Mouse (Mus musculus) megakaryocyte progenitor cell, adult 5-6 weeks (primary cell): Measurements from ENCODE around the gene 2200002J24Rik. TPM values are rescaled to one million over a fixed set of nuclear protein-coding genes. Genes with fewer than 3 reads are reported as not detected.

Experiments used
- ATAC-seq: replicated peaks from 2 replicates; pipeline ENCODE4 v1.8.0; 2016; ENCODE audit warnings: mild to moderate bottlenecking, moderate TSS enrichment, inconsistent platforms; ENCODE audit not compliant: poor library complexity
- total RNA-seq, 2 experiments: library from RNA; stranded (forward) in 1 of 2; stranded (reverse) in 1 of 2; fragments of 157-497, 149-512 nt in 1 of 2; fragments of 200-1000 nt in 1 of 2; gene quantifications; 2 replicates each; pipeline versions ENCODE4 v1.2.3 to v1.2.4; 2015 to 2017

2200002J24Rik gene
- total RNA-seq (2015) = 0.69 TPM in 1 of 2 replicates, not detected in the other
- total RNA-seq (2017) = not detected in 2 replicates

DNA sequence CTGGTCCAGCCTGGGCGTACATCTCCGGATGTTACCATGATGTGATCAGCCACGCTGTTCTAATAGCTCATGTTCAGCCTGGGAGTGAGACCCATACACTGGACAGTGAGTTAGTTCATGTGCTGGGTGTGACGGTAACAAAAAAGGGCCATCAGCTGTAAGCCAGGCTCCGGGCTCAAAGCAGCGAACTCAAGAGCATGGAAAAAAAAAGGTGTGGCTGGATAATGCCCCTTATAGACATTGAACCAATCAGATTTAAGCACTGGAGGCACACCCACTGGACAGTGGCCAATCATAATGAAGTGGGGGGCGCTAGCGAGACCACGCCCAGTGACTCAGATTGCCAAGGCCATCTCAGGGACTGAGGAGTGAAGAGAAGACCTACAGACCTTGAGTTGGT, at the start of gene 2200002J24Rik:
TSS of gene 2200002J24Rik (plus strand) at position 338 of the 400 bp plus-strand sequence.
- ATAC-seq = peak; percentile 69

DNA sequence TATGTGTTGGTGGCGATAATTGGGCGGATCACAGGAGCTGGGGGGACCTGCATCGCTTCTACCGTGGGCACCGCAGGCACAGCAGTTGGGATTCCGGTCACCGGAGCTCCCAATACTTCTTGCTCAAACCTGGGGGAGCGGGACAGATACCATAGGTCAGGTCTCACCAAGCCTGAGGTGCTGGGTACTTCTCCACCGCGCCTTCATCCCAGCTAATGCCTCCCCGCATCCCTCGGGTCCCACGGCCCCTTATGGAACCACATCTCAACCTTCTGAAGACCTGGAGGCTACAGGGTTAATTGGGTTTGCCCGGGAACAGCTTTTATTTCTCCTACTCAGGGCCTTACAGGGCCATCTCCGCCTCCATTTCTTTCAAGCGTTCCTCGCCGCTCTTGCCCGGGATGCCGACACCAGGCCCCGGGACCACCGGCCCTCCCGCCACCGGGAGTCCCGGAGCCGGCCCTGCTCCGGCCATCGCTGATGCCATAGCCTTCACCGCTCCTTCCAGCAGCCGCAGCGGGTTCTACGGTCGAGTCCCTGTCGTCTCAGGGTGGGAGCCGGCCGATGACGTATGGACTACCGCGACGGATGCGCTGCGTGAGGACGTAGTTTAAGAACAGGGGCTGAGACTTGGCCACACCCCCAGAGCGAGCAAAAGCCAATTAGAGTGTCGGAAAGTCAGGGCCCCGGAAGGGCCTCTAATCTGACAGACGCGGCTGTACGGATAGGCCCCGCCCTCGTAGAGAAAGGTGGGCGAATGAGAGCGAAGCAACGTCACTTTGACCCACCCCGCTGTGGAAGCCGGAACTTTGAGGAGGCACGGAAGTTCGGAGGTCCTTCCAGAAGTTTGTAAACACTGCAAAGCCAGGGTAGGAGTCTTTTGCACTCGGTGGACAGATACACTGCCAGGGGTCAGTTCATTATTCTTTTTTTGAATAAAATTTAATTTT, 48.9 kb upstream of the 2200002J24Rik start, which contains the start of gene Rbm42:
TSS of gene Rbm42 (minus strand) at position 727 of the 950 bp plus-strand sequence.
- peak; percentile 99 for ATAC-seq

DNA sequence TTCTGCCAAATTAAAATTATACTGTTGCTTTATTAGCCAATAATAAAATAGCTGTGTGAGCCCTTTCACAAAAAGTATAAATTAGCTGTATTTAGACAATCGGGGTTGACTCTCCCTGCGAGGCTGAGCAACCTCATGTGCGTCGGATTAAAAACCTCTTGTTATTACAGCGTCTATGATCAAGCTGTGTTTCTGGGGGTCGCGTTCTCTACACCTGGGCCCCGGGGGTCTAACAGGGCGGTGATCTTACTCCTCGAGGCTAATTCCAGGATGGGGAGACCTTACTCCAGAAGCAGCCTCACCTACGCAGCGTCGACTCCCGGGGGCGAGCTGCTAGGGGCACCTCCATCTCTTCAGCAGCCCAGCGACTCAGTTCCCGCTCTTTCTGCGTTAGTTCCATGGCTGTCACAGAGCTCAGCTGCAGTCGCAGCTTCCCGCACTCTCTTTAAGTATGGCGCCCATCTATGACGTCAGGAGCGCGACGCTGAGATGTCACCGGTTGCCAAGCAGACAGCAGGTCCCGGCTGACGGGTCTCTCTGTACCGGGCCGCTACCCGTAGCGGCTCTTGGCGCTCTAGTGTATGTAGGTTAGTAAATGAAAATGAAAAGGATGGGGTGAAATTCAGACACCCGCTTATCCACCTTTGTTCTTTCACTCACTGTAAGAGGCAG, 34.1 kb upstream of the 2200002J24Rik start, which contains the start of gene Haus5:
TSS of gene Haus5 (minus strand) at position 466 of the 672 bp plus-strand sequence.
- peak; percentile 99 for ATAC-seq

DNA sequence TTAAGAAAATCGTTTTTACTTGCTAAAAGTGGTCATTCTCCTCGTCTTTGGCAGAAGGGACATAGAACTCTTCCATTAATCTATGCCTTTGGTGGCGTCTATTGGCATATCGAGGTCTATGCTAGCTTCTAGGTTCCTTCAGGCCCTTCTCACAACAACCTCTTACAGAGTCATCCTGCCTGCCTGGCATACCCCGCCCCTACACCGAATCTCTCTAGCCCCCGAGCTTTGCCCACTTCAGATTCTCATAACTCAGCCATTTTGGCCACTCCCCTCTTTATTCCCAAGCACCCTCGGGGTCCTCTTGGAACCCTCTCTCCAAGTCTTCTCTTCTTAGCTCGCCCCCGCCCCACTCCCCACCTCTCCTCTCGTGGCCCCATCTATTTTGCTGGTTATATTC, 33.4 kb upstream of the 2200002J24Rik start:
- ATAC-seq = no peak

DNA sequence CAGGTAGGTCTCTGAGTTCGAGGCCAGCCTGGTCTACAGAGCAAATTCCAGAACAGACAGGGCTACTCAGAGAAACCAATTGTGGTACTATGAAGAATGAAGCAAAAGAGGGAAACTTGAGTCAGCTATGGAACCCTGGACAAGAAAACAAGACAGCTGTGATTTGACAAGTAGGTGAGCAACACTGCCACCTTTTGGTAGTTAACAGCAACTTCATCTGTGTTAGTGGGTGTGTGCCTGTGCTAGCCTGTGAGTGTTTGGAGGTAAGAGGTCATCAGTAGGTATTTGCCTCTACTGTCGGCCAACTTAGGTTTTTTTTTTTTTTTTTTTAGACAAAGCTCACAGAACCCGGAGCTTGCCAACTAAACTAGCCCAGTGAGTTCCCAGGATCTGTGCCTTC, 29.5 kb upstream of the 2200002J24Rik start:
- ATAC-seq = peak; percentile 72

DNA sequence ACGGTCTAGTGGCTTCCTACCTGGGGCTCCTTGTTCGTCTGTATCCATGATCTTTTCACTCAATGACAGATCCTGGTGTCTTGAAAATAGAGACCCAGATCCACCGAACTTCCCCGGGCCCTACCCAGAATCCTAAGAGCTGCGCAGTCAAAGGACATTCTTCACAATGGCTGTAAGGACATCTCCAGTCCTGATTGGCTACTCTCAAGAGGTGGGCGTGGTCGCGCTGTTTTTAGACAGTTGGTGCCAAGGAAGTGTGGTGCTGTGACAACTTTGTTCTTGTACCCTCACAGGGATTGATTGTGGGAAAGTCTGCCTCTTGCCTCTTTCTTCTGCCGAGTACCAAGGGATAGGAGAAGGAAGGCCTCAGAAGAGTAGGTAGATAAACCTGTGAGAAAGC, 27.2 kb upstream of the 2200002J24Rik start, which contains the start of gene Pmis2:
TSS of gene Pmis2 (minus strand) at position 126 of the 400 bp plus-strand sequence.
- ATAC-seq = no peak

DNA sequence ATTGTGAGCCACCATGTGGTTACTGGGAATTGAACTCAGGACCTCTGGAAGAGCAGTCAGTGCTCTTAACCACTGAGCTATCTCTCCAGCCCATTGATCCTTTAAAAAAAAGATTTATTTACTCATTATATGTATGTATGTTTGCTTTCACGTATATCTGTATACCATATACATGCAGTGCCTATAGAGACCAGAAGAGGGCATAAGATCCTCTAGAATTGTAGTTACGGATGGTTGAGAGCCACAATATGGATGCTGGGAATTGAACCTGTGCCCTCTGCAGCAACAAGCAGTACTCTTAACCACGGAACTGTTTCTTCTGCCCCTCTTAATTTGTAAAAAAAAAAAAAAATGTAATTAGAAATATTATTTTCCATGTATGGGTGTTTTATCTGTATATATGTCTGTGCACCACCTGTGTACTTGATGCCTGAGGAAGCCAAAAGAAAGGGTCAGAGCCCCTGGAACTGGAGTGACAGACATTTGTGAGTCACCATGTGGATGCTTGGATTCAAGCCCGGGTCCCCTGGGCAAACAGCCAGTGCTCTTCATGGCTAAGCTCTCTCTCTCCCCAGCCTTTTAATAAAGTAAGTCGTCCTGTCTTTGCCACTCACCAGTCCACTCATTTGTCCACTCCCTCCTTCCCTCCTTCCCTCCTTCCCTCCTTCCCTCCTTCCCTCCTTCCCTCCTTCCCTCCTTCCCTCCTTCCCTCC, 20.3 kb upstream of the 2200002J24Rik start:
- no peak for ATAC-seq

DNA sequence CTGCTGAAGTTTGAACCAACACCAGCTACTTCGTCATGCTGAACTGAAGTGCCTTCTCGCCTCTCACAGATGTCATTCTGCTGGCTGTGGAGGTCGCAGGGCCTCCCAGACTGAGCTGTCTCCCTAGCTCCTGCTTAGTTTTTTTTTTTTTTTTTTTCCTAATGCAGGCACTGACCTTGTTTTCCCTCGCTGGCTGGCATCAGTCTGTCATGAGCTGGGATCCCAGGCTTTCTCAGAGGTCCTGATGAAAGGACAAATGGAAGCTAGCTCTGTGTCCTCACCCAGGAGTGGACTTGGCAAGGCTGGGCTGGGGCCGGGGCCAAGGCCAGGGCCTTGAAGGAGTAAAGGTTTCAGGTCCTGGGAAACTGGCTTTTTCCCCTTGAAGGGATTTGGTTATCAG, 16.8 kb upstream of the 2200002J24Rik start:
- ATAC-seq = no peak

DNA sequence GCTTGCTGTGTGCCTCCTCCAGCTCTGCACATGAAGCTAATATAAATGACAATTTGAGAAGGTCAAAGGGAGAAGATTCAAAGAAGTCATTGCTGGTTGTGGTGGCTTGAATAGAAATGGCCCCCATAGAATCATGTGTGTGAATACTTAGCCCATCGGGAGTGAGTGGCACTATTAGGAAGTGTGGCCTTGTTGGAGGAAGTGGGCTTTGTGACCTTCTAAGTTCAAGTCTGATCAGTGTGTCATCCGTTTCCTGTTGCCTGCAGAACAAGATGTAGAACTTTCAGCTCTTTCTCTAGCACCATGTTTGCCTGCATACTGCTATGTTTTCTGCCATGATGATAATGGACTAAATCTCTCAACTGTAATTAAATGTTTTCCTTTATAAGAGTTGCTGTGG, 15.3 kb upstream of the 2200002J24Rik start:
- ATAC-seq = peak; percentile 57

DNA sequence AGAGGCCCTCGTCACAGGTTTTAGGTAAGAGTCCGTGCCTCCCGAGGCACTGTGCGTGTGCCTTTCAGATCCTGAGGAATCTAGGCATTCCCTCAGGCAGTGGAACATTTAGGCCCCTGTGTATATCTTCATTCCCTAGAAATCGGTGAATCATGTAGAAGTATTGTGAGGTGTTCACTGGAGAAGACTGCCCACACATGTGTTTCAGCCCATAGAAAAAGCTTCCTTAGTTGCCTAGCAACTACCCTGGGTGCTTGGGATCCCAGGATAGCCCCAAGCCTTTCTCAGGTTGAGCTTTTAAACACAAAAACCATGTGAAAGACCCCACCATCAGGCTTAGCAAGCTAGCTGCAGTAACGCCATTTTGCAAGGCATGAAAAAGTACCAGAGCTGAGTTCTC, 10.4 kb upstream of the 2200002J24Rik start:
- no peak for ATAC-seq

DNA sequence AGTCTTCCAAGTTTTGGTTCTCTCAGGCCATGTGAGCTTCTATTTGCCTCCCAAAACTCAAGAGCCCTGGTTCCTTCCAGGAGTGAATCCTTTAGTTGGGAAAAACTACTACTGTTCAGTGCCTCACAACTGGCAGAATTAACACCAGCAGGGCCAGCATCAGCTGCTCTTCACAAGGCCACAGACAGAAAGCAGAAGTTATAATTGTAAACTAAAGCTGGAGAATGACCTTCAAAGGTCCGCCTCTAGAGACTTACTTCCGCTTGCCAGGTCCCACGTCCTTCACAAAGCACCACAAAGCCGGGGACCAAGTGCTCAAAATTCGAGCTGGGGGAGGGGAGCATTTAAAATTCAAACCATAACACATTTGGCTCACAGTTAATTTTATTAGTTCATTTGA, 625 bp upstream of the 2200002J24Rik start:
- peak; percentile 93 for ATAC-seq

DNA sequence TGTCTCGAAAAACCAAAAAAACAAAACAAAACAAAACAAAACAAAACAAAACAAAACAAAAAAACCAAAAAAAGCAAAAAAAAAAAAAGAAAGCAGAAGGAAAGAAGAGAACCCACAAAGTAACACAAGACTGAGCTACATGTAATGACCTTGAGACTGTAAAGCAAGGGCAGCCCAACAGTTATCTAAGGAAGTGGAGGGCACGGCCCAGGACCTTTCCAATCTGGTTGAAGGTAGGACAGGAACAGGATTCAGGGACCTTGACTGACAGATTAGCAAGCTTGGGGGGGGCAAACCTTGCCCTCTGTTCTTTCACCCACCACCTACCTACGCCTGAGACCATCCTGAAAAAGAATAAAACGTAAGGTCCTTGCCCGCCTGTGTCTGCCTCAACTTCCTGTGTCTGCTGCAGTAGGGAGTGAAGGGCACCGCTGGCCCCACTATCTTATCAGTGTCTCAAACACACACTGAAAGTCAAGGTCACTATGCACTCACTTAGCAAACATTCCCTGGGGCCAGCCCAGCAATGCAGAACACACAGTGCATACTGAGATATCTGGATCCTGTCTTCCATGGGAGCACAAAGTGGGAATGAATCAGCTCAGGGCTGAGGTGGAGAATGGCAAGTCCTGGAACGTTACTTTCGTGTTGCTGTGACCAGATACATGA, 7.6 kb downstream of the 2200002J24Rik start:
- peak; percentile 73 for ATAC-seq

DNA sequence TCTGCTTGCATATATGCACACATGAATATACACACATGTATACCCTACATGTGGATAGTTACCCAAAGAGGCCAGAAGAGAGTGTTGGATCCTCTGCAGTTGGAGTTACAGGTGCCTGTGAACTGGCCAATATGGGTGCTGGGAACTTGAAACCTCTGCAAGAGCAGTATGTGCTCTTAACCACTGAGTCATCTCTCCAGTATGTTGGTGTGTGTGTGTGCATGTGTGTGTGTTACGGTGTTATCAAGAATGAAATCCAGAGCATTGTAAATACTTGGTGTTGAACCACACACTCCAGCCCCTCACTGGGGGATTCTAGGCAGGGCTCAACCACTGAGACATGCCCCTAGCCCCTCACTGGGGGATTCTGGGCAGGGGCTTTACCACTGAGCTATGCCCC, 8.7 kb downstream of the 2200002J24Rik start:
- no peak for ATAC-seq

DNA sequence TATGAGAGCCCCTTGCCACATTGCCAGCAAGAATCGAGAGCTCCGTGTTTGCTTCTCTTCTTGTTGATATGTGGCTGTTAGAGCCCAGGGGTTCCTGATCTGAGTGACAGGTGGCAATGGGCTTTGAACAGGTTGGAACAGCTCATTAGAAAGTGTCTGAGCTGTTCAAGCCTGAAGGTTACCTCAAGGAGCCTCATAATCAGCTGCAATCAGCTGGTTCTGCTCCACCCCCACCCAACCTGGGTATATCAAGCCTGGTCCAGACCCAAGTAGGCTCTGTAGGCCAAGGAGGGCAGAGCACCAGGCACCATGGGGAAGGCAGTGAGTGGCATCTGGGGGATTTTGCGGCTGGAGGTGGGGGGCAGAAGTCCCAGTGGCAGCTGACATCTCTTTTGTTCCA, 13.2 kb downstream of the 2200002J24Rik start, which contains the start of gene Atp4a:
TSS of gene Atp4a (plus strand) at position 268 of the 400 bp plus-strand sequence.
- no peak for ATAC-seq

DNA sequence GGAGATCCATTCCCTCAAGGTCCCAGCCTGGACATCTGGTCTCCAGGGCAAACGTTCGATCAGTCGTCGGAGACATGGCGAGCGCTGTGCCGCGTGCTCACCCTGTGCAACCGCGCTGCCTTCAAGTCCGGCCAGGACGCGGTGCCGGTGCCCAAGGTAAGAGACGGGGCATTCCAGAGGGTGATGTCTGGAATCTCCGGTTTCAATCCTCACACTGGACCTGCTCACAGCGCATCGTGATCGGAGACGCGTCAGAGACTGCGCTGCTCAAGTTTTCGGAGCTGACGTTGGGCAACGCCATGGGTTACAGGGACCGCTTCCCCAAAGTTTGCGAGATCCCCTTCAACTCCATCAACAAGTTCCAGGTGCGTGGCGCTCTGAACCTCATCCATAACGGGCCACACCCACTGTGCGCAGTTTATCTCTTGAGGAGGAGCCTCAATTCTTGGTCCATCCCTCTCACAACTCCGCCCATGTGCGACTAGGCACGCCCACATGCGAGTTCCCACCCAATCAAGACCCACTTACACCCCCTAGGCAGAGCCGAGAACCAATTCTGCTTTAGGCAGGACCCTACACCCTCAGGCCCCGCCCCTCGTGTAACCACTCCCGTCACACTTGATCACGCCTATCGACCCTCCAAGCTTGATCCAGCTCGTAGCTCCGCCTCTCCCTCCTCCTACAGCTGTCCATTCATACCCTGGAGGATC, 18.4 kb downstream of the 2200002J24Rik start:
- peak; percentile 96 for ATAC-seq

DNA sequence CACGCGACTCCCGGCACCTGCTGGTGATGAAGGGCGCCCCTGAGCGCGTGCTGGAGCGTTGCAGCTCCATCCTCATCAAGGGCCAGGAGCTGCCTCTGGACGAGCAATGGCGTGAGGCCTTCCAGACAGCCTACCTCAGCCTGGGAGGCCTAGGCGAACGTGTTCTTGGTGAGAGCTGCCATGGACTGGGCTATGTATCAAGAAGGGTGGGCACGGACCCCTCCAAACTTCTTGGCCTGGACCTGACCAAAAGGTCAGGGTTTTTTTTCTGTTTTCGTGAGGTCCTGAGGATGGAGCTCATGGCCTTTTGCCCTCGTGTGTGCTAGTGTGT, 19.0 kb downstream of the 2200002J24Rik start:
- no peak for ATAC-seq

DNA sequence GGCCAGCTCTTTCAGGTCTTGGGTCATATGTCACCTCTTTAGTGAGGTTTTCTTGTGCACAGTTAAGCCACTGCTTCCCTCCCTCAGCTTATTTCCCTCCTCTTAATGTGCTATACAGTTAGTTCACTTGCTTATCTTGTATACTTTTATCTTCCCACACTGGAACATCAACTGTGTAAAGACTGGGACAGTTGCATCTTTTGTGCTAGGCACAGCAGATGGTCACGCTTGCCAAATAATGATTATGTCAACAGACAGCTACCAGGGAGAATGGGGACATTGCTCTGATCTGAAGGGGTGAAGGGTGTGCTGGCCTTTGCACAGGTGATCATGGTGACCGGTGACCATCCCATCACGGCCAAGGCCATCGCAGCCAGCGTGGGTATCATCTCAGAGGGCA, 20.9 kb downstream of the 2200002J24Rik start:
- ATAC-seq = no peak

DNA sequence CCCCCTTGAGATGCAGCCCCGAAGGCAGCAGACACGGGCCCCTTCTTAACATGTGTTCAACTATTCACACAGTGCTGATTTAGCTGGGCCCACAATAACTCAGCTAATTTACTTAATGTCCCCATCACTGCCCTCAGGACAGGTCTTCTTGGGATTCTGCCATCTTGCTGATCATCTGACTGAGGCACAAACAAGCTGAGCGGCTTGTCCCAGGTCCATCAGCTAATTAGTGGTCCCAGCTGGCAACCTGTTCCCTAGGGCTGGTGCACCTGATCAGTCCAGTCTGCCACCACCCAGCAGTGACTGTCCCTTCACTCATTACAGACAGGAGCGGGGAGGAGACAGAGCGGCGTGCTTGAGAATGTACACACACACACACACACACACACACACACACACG, 22.6 kb downstream of the 2200002J24Rik start:
- no peak for ATAC-seq

DNA sequence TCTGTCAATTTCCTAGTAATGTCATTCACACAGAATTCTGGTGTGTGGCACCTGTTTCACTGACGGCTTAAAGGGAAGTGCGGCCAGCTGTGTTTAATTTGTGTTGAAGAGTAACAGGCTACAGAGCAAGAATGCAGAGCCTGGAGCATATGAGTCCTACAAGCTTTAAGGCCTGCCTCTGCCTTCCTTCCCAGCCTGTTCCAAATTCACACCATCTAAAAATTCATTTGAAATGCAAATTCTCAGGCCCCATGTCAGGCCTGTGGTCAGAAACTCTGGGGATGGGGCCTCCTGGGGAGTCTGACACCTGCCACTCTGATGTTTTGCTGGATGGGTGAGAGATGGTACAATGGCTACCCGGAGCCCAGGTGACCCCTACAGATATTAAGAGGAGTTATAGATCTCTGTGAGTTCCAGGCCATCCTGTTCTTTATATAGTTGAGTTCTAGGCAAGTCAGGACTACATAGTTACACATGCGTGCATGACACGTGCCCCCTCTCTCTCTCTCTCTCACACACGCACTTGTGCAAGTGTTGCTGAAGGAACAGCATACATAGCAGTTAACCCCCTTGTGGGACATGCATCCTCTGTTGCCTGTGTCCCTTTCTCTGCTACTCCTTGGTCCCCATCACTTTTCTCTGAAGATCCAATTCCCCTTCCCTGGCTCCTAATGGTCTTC, 24.7 kb downstream of the 2200002J24Rik start:
- no peak for ATAC-seq
